Mouse (Mus musculus) retina, postnatal 7 days (tissue): ENCODE measurements around the gene C8b.

ENCODE experiments used
- DNase-seq: peaks from one replicate; pipeline ENCODE4 v3.0.0-alpha.2; 2012; ENCODE audit warnings: low read depth, low spot score

The C8b gene

GRCm38 (mm10) chr4:104810710-104811286, 44.7 kb downstream of the C8b start:
- DNase-seq: no peak

GRCm38 (mm10) chr4:104813617-104814016, 47.5 kb downstream of the C8b start:
- no peak for DNase-seq

- no peak for DNase-seq
Observed at GRCm38 (mm10) chr4:104816519-104817232, 50.6 kb downstream of the C8b start.

GRCm38 (mm10) chr4:104817509-104817908, 51.4 kb downstream of the C8b start:
- no peak for DNase-seq

GRCm38 (mm10) chr4:104818986-104819385, 52.9 kb downstream of the C8b start:
- no peak for DNase-seq

- no peak for DNase-seq
Observed at GRCm38 (mm10) chr4:104819891-104820290, 53.8 kb downstream of the C8b start.

GRCm38 (mm10) chr4:104823597-104824101, 57.5 kb downstream of the C8b start:
- no peak for DNase-seq

- no peak for DNase-seq
Observed at GRCm38 (mm10) chr4:104824381-104825077, 58.4 kb downstream of the C8b start.

GRCm38 (mm10) chr4:104828939-104829338, 62.8 kb downstream of the C8b start:
- no peak for DNase-seq

GRCm38 (mm10) chr4:104835096-104835495, 69.0 kb downstream of the C8b start:
- DNase-seq: no peak

GRCm38 (mm10) chr4:104838342-104838741, 72.2 kb downstream of the C8b start:
- no peak for DNase-seq

GRCm38 (mm10) chr4:104842204-104842603, 76.1 kb downstream of the C8b start:
- DNase-seq: no peak

- DNase-seq: no peak
Observed at GRCm38 (mm10) chr4:104843546-104843945, 77.4 kb downstream of the C8b start.
